Mouse (Mus musculus) limb, embryonic 10.5 days (tissue): ENCODE measurements around the gene Ncoa3. TPM values are rescaled to one million over a fixed set of nuclear protein-coding genes. Genes with fewer than 3 reads are reported as not detected.

Source experiments
- DNase-seq: peaks from one replicate; pipeline ENCODE4 v3.0.0-alpha.2; 2017; ENCODE audit warnings: low spot score
- H3K27ac ChIP-seq: fragments of 300-500 bp; sonication (generic); 2 replicates; pipeline ENCODE4 v1.5.1; 2016; ENCODE audit warnings: mild to moderate bottlenecking
- H3K27me3 ChIP-seq: fragments of 300-500 bp; sonication (generic); 2 replicates; pipeline ENCODE4 v1.6.1; 2016; ENCODE audit warnings: low read depth, mild to moderate bottlenecking; ENCODE audit not compliant: poor library complexity, severe bottlenecking
- H3K36me3 ChIP-seq: fragments of 300-500 bp; sonication (generic); 2 replicates; pipeline ENCODE4 v1.6.1; 2016; ENCODE audit warnings: mild to moderate bottlenecking, moderate library complexity
- H3K4me1 ChIP-seq: fragments of 300-500 bp; sonication (generic); 2 replicates; pipeline ENCODE4 v1.6.1; 2016
- H3K4me3 ChIP-seq: fragments of 300-500 bp; sonication (generic); 2 replicates; pipeline ENCODE4 v1.5.1; 2016; ENCODE audit warnings: mild to moderate bottlenecking, moderate library complexity
- H3K9me3 ChIP-seq: fragments of 300-500 bp; sonication (generic); replicated peaks from 2 replicates; pipeline ENCODE4 v1.6.1; 2016; ENCODE audit warnings: mild to moderate bottlenecking
- WGBS: fragments of 180-500 bp; shearing (Covaris S2); methylation state at CpG from one replicate; pipeline ENCODE4 v1.1.7; 2016; 5-methylcytosine and 5-hydroxymethylcytosine counted together
- polyA plus RNA-seq: library from polyadenylated mRNA; unstranded; fragments of >200 nt; fragmentation: Nextera tagmentation; extraction: Ambion mirVana; gene quantifications from 2 replicates; pipeline ENCODE4 v1.2.1, GENCODE M21; 2016

Gene Ncoa3
- polyA plus RNA-seq, 1 experiment from 2014 or later: 15.5 TPM

DNA sequence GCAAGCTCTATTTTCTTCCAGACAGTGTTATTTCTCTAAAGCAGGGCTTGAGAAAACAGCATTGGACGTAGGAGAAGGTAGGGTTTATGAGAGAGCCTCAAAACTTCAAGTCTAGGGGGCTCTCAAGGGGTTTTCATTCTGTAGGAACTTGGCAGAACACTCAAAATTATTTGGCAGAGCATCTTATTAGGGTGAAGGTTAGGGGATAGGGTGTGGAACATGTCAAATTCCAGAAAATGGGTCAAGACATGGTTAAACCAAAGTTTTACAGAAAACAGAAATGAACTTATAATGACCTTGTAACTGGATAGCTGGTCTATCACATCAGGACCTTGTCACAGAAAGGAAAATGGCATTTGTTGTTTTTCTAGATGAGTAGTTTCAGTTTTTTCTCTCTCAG, 69.6 kb downstream of the Ncoa3 start:
- H3K27ac ChIP-seq: no peak overlapping the region
- no peak for DNase-seq
- peaks cover 88% of the 10 kb centered on the region for H3K36me3 ChIP-seq
- no peaks in the 10 kb centered on the region for H3K27me3 ChIP-seq
- H3K4me1 ChIP-seq: 0 out of 2 replicates have a peak, but pooled peaks cover 4% of the 10 kb centered on the region
- WGBS: 88% methylated on average over 1 of the region's 1 CpGs
- H3K9me3 ChIP-seq: no peaks in the 10 kb centered on the region
- no peak overlapping the region for H3K4me3 ChIP-seq

DNA sequence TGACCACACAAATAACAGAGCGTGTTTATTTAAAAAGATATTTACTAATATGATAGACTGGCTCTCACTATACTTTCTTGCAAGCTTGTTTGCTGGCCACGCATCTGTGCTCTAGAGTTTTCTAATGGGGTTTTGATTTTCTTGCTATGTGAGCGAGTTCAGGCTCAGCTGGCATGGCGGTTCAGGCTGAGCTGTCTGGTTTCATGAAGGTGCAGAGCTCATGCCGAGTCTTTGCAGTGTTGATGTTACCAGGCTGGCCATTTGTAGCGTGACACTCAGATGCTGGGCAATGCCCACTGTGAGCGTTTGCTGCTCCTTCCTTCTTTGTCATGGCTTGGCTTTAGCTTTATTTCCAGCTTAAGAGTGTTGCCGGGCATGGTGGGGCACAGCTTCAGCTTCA, 70.0 kb downstream of the Ncoa3 start:
- 93% methylated on average over 8 of the region's 8 CpGs for WGBS

DNA sequence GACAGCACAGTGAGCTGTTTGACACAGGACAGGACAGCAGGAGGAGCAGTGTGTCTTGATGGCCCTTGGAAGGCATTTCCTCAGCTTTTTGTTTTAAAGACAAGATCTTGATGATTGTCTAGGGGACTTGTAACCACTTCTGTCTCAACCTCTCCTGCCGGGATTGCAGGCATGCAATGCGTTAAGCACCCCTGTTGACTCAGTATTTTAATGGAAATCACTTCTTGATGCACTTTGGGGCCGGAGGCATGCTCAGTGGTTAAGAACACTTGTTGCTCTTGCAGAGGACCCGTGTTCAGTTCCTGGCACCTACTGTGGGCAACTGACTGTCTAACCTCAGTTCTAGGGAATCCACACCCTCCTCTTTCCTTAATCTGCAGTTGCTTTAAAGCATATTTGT, 74.0 kb downstream of the Ncoa3 start:
- no peak overlapping the region for H3K27ac ChIP-seq
- WGBS: 90% methylated on average over 4 of the region's 4 CpGs
- no peak for DNase-seq
- H3K36me3 ChIP-seq: peaks cover 87% of the 10 kb centered on the region
- no peaks in the 10 kb centered on the region for H3K27me3 ChIP-seq
- 0 out of 2 replicates have a peak, but pooled peaks cover 4% of the 10 kb centered on the region for H3K4me1 ChIP-seq
- H3K9me3 ChIP-seq: no peaks in the 10 kb centered on the region
- no peak overlapping the region for H3K4me3 ChIP-seq

More for the DNA sequence above, 70.0 kb downstream of the Ncoa3 start:
- 0 out of 2 replicates have a peak, but pooled peaks cover 4% of the 10 kb centered on the region for H3K4me1 ChIP-seq
- no peak for DNase-seq
- no peaks in the 10 kb centered on the region for H3K27me3 ChIP-seq
- no peaks in the 10 kb centered on the region for H3K9me3 ChIP-seq
- H3K4me3 ChIP-seq: no peak overlapping the region
- no peak overlapping the region for H3K27ac ChIP-seq
- peaks cover 89% of the 10 kb centered on the region for H3K36me3 ChIP-seq

DNA sequence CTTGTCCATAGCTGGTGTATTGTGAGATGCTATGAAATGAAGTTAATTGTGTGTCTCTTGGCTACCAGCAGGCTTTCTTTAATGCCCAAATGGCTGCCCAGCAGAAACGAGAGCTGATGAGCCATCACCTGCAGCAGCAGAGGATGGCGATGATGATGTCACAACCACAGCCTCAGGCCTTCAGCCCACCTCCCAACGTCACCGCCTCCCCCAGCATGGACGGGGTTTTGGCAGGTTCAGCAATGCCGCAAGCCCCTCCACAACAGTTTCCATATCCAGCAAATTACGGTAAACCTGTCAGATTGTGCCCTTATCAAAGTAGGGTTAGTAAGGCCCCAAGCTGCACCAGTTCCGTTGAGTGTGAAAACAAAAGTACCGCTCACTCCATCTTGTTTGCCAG, 75.8 kb downstream of the Ncoa3 start:
- Histone ChIP-seq H3K4me3 (no peak overlapping the region), H3K27me3 (no peaks in the 10 kb centered on the region), H3K36me3 (peaks cover 86% of the 10 kb centered on the region), H3K9me3 (no peaks in the 10 kb centered on the region), H3K4me1 (0 out of 2 replicates have a peak, but pooled peaks cover 4% of the 10 kb centered on the region), H3K27ac (no peak overlapping the region)
- 90% methylated on average over 9 of the region's 9 CpGs for WGBS
- no peak for DNase-seq

DNA sequence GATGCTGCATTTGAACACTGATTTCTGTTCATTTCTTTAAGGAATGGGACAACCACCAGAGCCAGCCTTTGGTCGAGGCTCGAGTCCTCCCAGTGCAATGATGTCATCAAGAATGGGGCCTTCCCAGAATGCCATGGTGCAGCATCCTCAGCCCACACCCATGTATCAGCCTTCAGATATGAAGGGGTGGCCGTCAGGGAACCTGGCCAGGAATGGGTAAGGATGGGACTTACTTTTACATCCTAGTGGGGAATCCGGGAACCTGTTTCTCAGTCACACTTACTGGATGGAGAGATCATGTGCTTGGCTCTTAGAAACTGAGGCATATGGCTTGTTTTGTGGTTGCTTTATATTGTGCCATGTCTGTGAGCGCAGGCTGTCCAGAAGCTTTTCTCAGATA, 76.7 kb downstream of the Ncoa3 start:
- DNase-seq: no peak
- H3K9me3 ChIP-seq: no peaks in the 10 kb centered on the region
- 83% methylated on average over 5 of the region's 5 CpGs for WGBS
- no peak overlapping the region for H3K4me3 ChIP-seq
- no peaks in the 10 kb centered on the region for H3K27me3 ChIP-seq
- H3K36me3 ChIP-seq: peaks cover 87% of the 10 kb centered on the region
- H3K27ac ChIP-seq: no peak overlapping the region
- 0 out of 2 replicates have a peak, but pooled peaks cover 4% of the 10 kb centered on the region for H3K4me1 ChIP-seq

DNA sequence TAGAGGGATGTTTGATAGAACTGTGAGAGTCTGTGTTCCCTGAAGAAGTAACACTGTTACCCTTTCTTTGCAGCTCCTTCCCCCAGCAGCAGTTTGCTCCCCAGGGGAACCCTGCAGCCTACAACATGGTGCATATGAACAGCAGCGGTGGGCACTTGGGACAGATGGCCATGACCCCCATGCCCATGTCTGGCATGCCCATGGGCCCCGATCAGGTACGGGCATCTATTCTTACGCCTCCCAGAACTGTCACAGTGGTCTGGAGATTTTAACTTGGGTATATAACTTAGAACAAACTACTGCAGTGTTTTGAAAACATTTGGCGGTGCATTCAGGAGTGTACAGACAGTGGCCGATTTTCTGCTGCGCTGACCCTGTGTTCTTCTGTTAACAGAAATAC, 77.3 kb downstream of the Ncoa3 start:
- WGBS: 95% methylated on average over 7 of the region's 7 CpGs

DNA sequence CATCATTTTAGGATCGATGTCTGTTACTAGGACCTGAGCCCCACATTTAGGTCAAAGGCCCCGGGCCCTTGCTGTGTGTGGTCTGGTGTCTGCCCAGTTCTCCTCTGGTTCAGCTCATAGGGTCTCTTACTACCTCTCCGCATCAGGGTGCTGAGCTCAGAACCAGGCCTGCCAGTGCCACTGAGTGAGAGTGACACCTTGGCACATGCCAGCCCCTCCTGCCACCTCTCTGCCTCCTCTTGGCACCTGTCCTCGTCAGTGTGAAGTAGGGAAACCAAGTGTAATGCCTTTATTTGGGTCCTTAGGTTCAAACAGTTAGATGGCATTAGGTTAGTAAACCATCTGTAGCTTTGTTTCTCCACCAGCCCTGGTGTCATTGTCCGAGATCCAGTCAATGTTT, 79.0 kb downstream of the Ncoa3 start:
- H3K36me3 ChIP-seq: peaks cover 94% of the 10 kb centered on the region
- H3K4me1 ChIP-seq: 0 out of 2 replicates have a peak, but pooled peaks cover 2% of the 10 kb centered on the region
- WGBS: 91% methylated on average over 5 of the region's 5 CpGs
- no peak overlapping the region for H3K27ac ChIP-seq
- no peak for DNase-seq
- no peaks in the 10 kb centered on the region for H3K9me3 ChIP-seq
- no peak overlapping the region for H3K4me3 ChIP-seq
- H3K27me3 ChIP-seq: no peaks in the 10 kb centered on the region

More for the DNA sequence above, 77.3 kb downstream of the Ncoa3 start:
- DNase-seq: no peak
- no peaks in the 10 kb centered on the region for H3K9me3 ChIP-seq
- no peak overlapping the region for H3K27ac ChIP-seq
- H3K36me3 ChIP-seq: peaks cover 89% of the 10 kb centered on the region
- H3K4me1 ChIP-seq: 0 out of 2 replicates have a peak, but pooled peaks cover 4% of the 10 kb centered on the region
- H3K27me3 ChIP-seq: no peaks in the 10 kb centered on the region
- H3K4me3 ChIP-seq: no peak overlapping the region

DNA sequence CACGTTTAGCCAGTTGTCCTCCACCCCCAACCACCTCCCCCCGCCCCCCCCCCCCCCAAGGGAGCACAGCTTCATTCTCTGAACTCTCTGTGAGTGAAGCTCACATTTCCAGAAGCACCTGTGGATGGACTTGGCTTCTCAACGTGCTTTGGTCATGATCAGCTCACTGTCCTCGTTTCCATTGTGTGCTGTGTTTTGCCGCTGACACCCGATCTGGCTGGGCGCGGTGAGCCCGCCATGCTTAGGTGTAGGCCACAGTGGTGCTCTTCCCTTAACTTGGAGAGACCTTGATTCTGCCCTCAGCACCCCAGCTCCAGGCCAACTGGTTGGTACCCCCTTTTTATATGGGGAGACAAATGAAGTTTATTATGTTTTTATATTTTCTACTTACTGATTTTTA, 79.5 kb downstream of the Ncoa3 start:
- no peaks in the 10 kb centered on the region for H3K27me3 ChIP-seq
- H3K9me3 ChIP-seq: no peaks in the 10 kb centered on the region
- H3K4me1 ChIP-seq: no peaks in the 10 kb centered on the region
- 87% methylated on average over 9 of the region's 9 CpGs for WGBS
- no peak for DNase-seq
- no peak overlapping the region for H3K4me3 ChIP-seq
- H3K27ac ChIP-seq: no peak overlapping the region
- H3K36me3 ChIP-seq: peaks cover 94% of the 10 kb centered on the region

DNA sequence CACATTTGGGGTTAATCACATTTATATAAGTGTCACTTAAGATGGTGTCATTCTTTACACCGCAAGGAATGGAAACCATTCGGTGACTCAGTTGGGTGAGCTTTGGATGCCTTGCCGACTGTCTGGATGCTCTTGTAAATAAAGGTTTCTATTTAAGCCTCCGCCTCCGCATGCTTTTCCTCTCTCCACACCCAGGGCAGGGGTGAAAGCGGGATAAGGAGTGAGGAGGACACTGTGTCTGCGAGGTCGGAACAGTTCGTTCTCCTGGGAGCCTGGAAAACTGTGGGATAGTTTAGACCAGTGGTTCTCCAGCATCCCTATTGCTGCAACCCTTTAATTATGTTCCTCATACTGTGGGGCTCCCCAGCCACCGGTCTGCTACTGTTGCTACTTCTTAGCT, 80.6 kb downstream of the Ncoa3 start:
- H3K27me3 ChIP-seq: no peaks in the 10 kb centered on the region
- no peaks in the 10 kb centered on the region for H3K9me3 ChIP-seq
- peaks cover 98% of the 10 kb centered on the region for H3K36me3 ChIP-seq
- H3K4me1 ChIP-seq: no peaks in the 10 kb centered on the region
- no peak overlapping the region for H3K4me3 ChIP-seq
- DNase-seq: no peak
- H3K27ac ChIP-seq: no peak overlapping the region
- WGBS: 79% methylated on average over 10 of the region's 10 CpGs

DNA sequence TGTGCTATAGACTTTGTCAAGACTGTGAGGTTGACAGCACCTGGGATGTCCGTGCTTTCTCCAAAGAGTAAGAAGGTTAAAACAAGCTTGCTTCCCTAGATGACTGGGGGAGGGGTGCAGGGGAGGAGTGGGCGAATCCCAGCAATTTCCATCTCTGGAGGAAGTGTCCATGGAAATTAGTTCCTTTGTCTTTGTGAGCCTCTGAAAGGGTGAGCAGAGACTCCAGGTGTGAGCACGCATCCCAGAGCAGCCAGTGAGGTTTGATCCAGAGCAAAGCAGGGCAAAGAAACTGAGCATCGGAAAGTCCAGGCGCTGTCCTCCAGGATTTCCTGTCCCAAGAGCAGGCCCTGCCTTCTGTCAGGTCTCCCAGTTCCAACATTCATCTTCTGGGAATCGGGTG, 81.9 kb downstream of the Ncoa3 start:
- H3K27ac ChIP-seq: no peak overlapping the region
- H3K27me3 ChIP-seq: no peaks in the 10 kb centered on the region
- H3K4me1 ChIP-seq: no peaks in the 10 kb centered on the region
- no peak for DNase-seq
- H3K9me3 ChIP-seq: no peaks in the 10 kb centered on the region
- H3K36me3 ChIP-seq: peaks cover 98% of the 10 kb centered on the region
- no peak overlapping the region for H3K4me3 ChIP-seq
- 73% methylated on average over 6 of the region's 6 CpGs for WGBS

DNA sequence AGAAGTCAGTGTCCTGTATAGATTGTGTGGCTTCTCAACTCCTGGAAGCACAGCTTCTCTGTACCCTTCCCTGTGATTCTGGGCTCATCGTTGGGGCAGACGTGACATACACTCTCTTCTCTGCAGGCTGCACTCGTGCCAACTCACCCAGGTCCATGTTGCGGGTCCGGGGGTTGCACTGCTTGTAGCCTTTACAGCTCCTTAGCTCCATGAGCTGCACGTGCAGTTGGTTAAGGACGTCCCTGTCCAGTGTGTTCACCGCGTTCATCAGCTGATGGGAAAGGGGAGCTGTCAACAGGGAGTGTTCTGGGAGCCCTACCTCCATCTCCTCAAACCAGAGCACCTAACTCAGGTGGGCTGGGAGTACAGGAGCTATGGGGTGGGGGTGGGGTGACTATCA, 84.9 kb downstream of the Ncoa3 start:
- H3K27me3 ChIP-seq: no peaks in the 10 kb centered on the region
- 92% methylated on average over 9 of the region's 9 CpGs for WGBS
- H3K4me1 ChIP-seq: peaks cover 6% of the 10 kb centered on the region; the same call in 1 of the 2 replicates
- H3K36me3 ChIP-seq: peaks cover 100% of the 10 kb centered on the region
- H3K4me3 ChIP-seq: no peak overlapping the region
- no peaks in the 10 kb centered on the region for H3K9me3 ChIP-seq
- no peak for DNase-seq
- H3K27ac ChIP-seq: no peak overlapping the region

DNA sequence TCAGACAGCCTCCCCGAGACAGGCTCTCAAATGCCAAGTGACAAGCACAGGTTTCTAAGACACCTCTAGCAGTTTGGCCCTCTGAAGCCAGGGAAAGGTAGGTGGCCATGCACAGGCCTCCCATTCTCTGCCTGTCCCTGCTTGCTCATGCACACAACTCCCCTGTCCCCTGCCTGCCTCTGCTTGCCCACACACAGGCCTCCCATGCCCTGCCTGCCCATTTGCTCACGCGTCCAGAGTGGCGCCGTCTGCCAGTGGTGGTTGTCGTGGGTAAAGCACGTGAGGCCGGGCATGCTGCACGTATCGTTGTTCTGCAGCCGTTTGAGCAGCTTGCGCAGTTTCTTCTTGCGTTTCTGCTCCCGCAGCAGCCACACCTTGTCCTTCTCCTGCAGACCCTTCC, 86.8 kb downstream of the Ncoa3 start:
- Histone ChIP-seq H3K27me3 (no peaks in the 10 kb centered on the region), H3K4me3 (no peak overlapping the region), H3K9me3 (no peaks in the 10 kb centered on the region), H3K4me1 (peaks cover 6% of the 10 kb centered on the region; the same call in 1 of the 2 replicates), H3K36me3 (peaks cover 100% of the 10 kb centered on the region), H3K27ac (no peak overlapping the region)
- DNase-seq: no peak
- 94% methylated on average over 14 of the region's 14 CpGs for WGBS

DNA sequence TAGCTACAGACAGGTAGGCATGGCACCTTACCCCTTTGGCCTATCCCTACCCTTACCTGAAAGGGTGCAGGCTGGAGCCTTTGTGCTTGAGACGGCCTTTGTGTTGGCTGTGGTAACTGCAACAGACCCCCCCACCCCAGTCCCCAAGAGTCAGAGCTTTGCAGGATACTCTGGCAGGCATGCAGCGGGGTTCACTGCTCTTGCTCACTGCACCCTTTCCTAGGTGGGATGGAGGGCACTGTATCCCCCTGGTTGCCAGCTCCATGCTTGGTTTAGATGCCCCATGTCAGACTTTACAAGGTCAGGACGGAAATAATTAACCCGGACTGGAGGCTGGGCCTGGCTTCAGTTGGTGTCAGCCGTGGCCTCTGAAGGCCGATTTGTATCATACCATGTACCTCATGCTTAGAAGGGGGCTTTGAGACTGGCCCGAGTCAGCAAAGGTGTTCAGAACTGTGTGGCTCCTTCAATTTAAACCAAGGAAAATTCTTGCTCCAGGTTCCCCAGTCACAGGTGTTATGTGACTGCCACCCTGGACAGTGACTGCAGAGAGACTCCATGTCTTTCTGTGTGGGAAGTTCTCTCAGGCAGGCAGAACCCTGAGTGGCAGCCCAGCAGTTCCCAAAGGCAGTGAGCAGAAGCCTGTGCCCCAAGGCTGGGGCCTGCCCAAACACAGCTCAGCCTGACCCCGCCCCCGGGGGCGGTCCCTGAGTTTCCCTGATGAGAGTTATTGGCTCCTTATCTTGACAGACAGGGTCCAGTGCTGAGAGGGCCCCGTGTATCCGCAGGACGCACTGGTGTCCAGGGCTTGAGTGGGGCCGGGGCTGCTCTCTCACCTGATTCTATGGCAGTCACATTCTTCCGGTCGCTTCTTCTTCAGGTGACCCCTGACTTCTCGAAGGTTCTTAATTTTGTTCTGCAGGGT, 87.8 kb downstream of the Ncoa3 start:
- no peak for DNase-seq
- Histone ChIP-seq H3K27me3 (no peaks in the 10 kb centered on the region), H3K9me3 (no peaks in the 10 kb centered on the region), H3K4me1 (peaks cover 6% of the 10 kb centered on the region; the same call in 1 of the 2 replicates), H3K27ac (no peak overlapping the region), H3K36me3 (peaks cover 99% of the 10 kb centered on the region), H3K4me3 (no peak overlapping the region)
- 60% methylated on average over 17 of the region's 17 CpGs for WGBS
